Mouse (Mus musculus) hindbrain, embryonic 12.5 days (tissue): ENCODE results near the gene Celsr3. TPM values are rescaled to one million over a fixed set of nuclear protein-coding genes. Genes with fewer than 3 reads are reported as not detected.

Source experiments
- ATAC-seq: fragments of 200-750 bp; cut with Nextera tagmentation; 2 replicates; pipeline ENCODE4 v1.8.0; 2017; ENCODE audit warnings: moderate TSS enrichment; ENCODE audit not compliant: low FRiP score
- H3K27ac ChIP-seq: fragments of 300-500 bp; sonication (generic); 2 replicates; pipeline ENCODE4 v1.5.1; 2016; ENCODE audit warnings: mild to moderate bottlenecking
- H3K27me3 ChIP-seq: fragments of 300-500 bp; sonication (generic); 2 replicates; pipeline ENCODE4 v1.6.1; 2016; ENCODE audit warnings: mild to moderate bottlenecking
- H3K36me3 ChIP-seq: fragments of 300-500 bp; sonication (generic); 2 replicates; pipeline ENCODE4 v1.6.1; 2016; ENCODE audit warnings: mild to moderate bottlenecking
- H3K4me1 ChIP-seq: fragments of 300-500 bp; sonication (generic); 2 replicates; pipeline ENCODE4 v1.6.1; 2016
- H3K4me2 ChIP-seq: fragments of 300-500 bp; sonication (generic); replicated peaks from 2 replicates; pipeline ENCODE4 v1.6.1; 2016; ENCODE audit warnings: mild to moderate bottlenecking
- H3K4me3 ChIP-seq: fragments of 300-500 bp; sonication (generic); 2 replicates; pipeline ENCODE4 v1.5.1; 2016; ENCODE audit warnings: mild to moderate bottlenecking
- H3K9ac ChIP-seq: fragments of 300-500 bp; sonication (generic); 2 replicates; pipeline ENCODE4 v1.6.1; 2016; ENCODE audit warnings: mild to moderate bottlenecking, moderate library complexity
- H3K9me3 ChIP-seq: fragments of 300-500 bp; sonication (generic); replicated peaks from 2 replicates; pipeline ENCODE4 v1.6.1; 2016; ENCODE audit warnings: mild to moderate bottlenecking
- WGBS: fragments of 180-500 bp; shearing (Covaris S2); methylation state at CpG from one replicate; pipeline ENCODE4 v1.1.7; 2016; 5-methylcytosine and 5-hydroxymethylcytosine counted together
- polyA plus RNA-seq: library from polyadenylated mRNA; unstranded; fragments of >200 nt; fragmentation: Nextera tagmentation; extraction: Ambion mirVana; gene quantifications from 2 replicates; pipeline ENCODE4 v1.2.1, GENCODE M21; 2016

Celsr3 gene
- polyA plus RNA-seq, 1 experiment from 2014 or later: 11.9 TPM

DNA sequence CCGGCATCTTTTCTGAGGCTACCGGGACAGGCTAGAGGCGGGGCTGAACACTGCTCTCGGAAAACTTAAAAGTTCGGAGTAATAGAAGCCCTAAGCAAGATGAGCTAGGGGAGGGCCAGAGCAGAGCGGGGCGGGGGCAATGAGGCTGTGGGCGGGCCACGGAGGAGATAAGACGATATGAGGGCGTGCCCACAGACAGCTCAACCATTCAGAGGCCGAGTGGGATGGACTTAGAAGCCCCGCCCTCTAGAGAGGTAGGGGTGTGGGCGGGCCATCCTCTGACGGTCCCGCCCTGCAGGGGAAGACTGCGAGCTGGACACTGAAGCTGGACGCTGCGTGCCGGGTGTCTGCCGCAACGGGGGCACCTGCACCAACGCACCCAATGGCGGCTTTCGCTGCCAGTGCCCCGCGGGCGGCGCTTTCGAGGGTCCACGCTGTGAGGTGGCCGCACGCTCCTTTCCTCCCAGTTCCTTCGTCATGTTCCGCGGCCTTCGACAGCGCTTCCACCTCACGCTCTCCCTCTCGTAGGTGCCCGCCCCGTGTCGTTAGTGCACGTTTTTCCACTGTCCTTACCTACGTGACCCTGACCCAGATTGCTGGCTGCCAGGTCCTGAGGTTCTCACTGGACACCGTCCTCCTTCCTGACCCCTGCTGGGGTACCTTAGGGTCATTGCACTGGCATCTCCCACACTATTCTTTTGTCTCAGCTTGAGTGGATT lies 6.4 kb downstream of the Celsr3 start:
- H3K9ac ChIP-seq: peak overlapping the region; percentile 23; the same call in 1 of the 2 replicates
- peaks cover 48% of the 10 kb centered on the region for H3K4me1 ChIP-seq
- H3K4me3 ChIP-seq: peak overlapping the region; percentile 38
- peak overlapping the region; percentile 87 for H3K4me2 ChIP-seq
- no peaks in the 10 kb centered on the region for H3K9me3 ChIP-seq
- H3K27ac ChIP-seq: no peak overlapping the region
- 6% methylated on average over 44 of the region's 46 CpGs for WGBS
- peak; percentile 94 for ATAC-seq
- H3K27me3 ChIP-seq: peaks cover 60% of the 10 kb centered on the region
- peaks cover 87% of the 10 kb centered on the region for H3K36me3 ChIP-seq

DNA sequence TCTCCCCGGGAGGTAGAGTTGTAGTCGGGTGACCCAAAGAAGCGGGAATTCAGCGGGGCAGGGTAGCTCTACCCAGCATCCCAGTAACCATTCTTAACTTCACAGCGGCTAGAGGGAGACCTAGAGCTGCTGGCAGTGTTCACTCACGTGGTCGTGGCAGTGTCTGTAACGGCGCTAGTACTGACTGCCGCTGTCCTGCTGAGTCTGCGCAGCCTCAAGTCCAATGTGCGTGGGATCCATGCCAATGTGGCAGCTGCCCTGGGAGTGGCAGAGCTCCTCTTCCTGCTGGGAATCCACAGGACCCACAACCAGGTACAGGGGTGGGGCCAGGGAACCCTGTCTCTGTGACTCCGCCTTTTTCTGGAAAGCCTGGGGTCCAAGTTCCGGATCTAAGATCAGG lies 16.9 kb downstream of the Celsr3 start:
- Histone ChIP-seq H3K9ac (no peak overlapping the region), H3K27me3 (peaks cover 10% of the 10 kb centered on the region; the same call in 1 of the 2 replicates), H3K9me3 (no peaks in the 10 kb centered on the region), H3K4me2 (peak overlapping the region; percentile 19; the same call in 1 of the 2 replicates), H3K4me3 (no peak overlapping the region), H3K4me1 (no peaks in the 10 kb centered on the region; the same call in 1 of the 2 replicates), H3K27ac (no peak overlapping the region), H3K36me3 (peaks cover 95% of the 10 kb centered on the region)
- no peak for ATAC-seq
- 22% methylated on average over 14 of the region's 14 CpGs for WGBS

DNA sequence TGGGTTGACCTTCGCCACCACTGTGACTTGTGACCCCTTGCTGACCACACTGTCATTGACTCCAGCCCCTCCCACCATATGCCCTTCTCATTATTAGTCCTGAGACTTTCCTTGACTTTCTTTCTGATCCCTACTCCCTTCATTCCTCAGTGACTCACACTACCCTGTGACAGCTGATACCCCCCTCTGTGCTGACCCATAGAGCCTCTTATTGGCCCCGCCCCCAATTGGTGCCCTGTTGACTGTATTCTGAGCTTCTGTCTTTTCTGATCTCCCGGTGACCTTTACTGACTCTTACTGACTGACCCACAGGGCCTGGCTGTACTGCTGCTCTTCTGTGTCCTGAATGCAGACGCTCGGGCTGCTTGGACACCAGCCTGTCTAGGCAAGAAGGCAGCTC lies 19.3 kb downstream of the Celsr3 start:
- WGBS: 64% methylated on average over 5 of the region's 5 CpGs
- Histone ChIP-seq H3K27ac (no peak overlapping the region), H3K4me2 (no peak overlapping the region), H3K4me3 (no peak overlapping the region), H3K4me1 (no peaks in the 10 kb centered on the region; the same call in 1 of the 2 replicates), H3K36me3 (peaks cover 94% of the 10 kb centered on the region), H3K27me3 (peaks cover 10% of the 10 kb centered on the region; the same call in 1 of the 2 replicates), H3K9me3 (no peaks in the 10 kb centered on the region), H3K9ac (no peak overlapping the region)
- no peak for ATAC-seq

DNA sequence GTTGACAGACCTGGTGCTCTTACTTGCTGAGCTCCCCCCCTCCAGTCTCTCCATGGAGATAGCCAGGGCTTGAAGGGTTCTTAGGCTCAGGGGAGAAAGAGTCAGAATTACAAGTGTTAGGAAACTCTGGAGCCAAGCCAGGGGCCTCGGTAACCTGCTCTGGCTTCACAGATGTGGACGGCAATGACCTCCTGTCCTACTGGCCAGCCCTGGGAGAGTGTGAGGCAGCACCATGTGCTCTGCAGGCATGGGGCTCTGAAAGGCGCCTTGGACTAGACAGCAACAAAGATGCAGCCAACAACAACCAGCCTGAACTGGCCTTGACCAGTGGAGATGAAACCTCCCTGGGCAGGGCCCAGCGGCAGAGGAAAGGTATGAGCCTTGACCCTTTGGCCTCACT lies 21.3 kb downstream of the Celsr3 start:
- H3K4me1 ChIP-seq: peaks cover 4% of the 10 kb centered on the region; the same call in 1 of the 2 replicates
- H3K9me3 ChIP-seq: no peaks in the 10 kb centered on the region
- H3K9ac ChIP-seq: no peak overlapping the region
- peaks cover 89% of the 10 kb centered on the region for H3K36me3 ChIP-seq
- no peaks in the 10 kb centered on the region; the same call in 1 of the 2 replicates for H3K27me3 ChIP-seq
- no peak overlapping the region for H3K4me2 ChIP-seq
- ATAC-seq: no peak
- H3K4me3 ChIP-seq: no peak overlapping the region
- H3K27ac ChIP-seq: no peak overlapping the region
- WGBS: 87% methylated on average over 4 of the region's 4 CpGs

DNA sequence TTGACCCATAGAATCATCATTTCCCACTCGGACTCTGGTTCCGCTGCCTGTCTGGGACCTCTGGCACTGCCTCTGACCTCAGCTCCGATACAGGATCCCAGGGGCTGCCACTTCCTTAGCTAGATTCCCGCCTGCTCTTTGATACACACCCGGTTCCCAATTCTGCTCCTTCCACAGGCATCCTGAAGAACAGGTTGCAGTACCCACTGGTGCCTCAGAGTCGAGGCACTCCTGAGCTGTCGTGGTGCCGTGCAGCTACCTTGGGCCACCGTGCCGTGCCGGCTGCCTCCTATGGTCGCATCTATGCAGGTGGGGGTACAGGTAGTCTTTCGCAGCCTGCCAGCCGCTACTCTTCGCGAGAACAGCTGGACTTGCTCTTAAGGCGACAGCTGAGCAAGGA lies 22.3 kb downstream of the Celsr3 start:
- no peak overlapping the region for H3K4me3 ChIP-seq
- WGBS: 78% methylated on average over 17 of the region's 17 CpGs
- H3K36me3 ChIP-seq: peaks cover 83% of the 10 kb centered on the region
- no peak overlapping the region for H3K27ac ChIP-seq
- no peak for ATAC-seq
- no peaks in the 10 kb centered on the region for H3K9me3 ChIP-seq
- no peaks in the 10 kb centered on the region; the same call in 1 of the 2 replicates for H3K27me3 ChIP-seq
- H3K4me1 ChIP-seq: peaks cover 6% of the 10 kb centered on the region
- no peak overlapping the region for H3K9ac ChIP-seq
- H3K4me2 ChIP-seq: no peak overlapping the region

DNA sequence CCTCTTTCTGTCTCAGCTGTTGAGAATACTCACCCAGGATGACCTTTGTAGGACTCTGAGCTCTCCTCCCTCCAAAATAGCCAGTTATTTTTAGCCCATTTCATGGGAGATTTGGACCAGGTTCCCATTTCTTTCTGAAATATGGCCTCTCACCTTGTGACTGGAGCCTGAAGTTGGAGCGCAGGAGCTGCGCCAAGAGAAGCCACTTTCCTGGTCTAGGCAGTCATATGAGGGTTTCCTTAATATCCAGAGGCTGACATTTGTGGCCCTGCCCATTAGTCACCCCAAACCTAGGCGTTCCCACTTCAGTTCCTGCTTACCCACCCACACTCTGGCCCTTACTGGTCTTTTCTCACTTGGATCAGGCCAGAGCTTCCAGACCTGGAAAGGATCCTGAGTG lies 26.9 kb downstream of the Celsr3 start, which contains the start of gene Slc26a6:
Gene Slc26a6, plus strand, starts transcription at position 308 of the 400 bp plus-strand sequence.
- Histone ChIP-seq H3K9me3 (no peaks in the 10 kb centered on the region), H3K36me3 (peaks cover 52% of the 10 kb centered on the region), H3K9ac (peak within 1 kb of the TSS; percentile 56), H3K27me3 (peaks cover 5% of the 10 kb centered on the region; the same call in 1 of the 2 replicates), H3K4me1 (peaks cover 16% of the 10 kb centered on the region), H3K27ac (peak within 1 kb of the TSS; percentile 46), H3K4me2 (peak within 1 kb of the TSS; percentile 55), H3K4me3 (peak within 1 kb of the TSS; percentile 59)
- ATAC-seq: no peak
- WGBS: 94% methylated on average over 3 of the region's 3 CpGs

DNA sequence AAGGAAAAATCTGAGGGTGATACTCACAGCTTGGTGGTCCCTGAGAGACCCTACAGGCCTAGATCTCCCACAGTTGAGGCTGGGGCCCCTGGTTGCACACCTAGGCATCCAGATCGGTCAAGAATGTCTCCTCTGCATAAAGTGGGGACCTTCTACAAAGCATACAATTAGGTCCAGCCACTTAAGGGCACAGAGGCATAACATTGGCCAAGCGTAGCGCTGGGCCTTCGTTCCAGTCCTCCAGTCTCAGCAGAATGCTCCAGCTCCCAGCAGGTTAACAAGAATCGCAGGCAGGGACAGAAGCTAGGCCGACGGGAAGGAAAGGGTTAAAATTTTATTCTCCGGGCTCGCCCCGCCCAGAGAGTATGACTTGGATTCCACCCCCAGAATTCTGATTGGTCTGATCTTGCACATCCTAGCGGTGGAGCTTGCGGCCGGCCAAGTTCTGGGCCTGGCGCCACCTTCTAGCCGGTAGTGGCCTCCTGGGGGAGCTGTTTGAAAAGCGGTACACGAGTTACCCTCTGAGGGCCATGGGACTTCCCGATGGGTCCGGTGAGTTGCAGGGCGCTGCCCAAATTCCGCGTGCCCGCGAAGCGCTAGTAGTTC lies 27.6 kb downstream of the Celsr3 start:
- ATAC-seq: peak; percentile 90
- peaks cover 5% of the 10 kb centered on the region; the same call in 1 of the 2 replicates for H3K27me3 ChIP-seq
- 1% methylated on average over 25 of the region's 25 CpGs for WGBS
- H3K9me3 ChIP-seq: no peaks in the 10 kb centered on the region
- H3K4me3 ChIP-seq: peak overlapping the region; percentile 59
- peak overlapping the region; percentile 46 for H3K27ac ChIP-seq
- peak overlapping the region; percentile 55 for H3K4me2 ChIP-seq
- H3K9ac ChIP-seq: peak overlapping the region; percentile 56
- peaks cover 16% of the 10 kb centered on the region for H3K4me1 ChIP-seq
- H3K36me3 ChIP-seq: peaks cover 49% of the 10 kb centered on the region

DNA sequence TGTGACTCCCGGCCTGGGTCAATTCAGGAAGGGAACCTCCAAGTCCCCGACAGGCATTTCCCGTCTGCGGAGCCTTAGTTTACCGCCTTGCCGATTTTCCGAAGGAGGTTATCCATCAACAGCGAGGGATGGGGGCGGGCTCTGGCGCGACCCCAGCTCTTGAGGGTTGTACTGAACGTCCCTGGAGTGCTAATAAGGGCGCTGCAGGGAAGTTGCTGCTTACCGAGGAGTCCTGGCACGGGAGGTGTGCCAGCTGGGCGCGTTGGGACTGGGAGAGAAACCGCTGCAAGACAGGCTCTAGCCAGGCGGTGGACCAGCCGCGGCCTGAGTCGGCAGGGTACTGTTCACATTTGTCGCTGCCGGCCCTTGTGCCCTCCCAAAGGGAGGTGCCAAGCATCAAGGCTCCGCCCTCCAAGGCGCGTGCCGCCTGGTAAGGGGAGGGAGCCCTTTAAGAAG lies 28.1 kb downstream of the Celsr3 start:
- Histone ChIP-seq H3K27ac (peak overlapping the region; percentile 46), H3K4me3 (peak overlapping the region; percentile 59), H3K9me3 (no peaks in the 10 kb centered on the region), H3K9ac (peak overlapping the region; percentile 56), H3K27me3 (peaks cover 5% of the 10 kb centered on the region; the same call in 1 of the 2 replicates), H3K4me1 (peaks cover 16% of the 10 kb centered on the region), H3K36me3 (peaks cover 48% of the 10 kb centered on the region), H3K4me2 (peak overlapping the region; percentile 55)
- WGBS: under 1% methylated on average over 28 of the region's 28 CpGs
- peak; percentile 77 for ATAC-seq

DNA sequence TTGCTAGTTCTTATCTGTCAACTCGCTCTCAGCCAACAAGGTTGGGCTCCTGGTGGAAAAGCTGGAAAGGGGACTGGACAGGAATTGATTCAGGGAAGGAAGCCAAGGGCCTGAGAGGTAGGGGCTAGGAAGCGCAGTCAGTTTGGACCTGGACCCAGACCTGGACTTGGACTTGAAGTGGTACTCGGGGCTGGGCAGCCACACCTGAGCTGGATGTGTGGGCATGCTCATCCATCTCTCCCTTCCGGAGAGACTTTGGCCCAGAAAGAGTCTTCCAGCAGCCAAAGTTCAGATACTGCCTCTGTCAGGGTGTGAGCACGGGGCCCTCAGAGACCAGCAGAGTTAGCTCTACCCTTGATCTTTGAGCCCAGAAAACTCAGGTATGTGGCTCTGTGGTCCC lies 29.2 kb downstream of the Celsr3 start:
- H3K27ac ChIP-seq: no peak overlapping the region
- ATAC-seq: no peak
- H3K27me3 ChIP-seq: peaks cover 5% of the 10 kb centered on the region; the same call in 1 of the 2 replicates
- H3K36me3 ChIP-seq: peaks cover 48% of the 10 kb centered on the region
- H3K4me2 ChIP-seq: peak overlapping the region; percentile 55; the same call in 1 of the 2 replicates
- H3K9me3 ChIP-seq: no peaks in the 10 kb centered on the region
- H3K4me1 ChIP-seq: peaks cover 16% of the 10 kb centered on the region
- no peak overlapping the region for H3K4me3 ChIP-seq
- 57% methylated on average over 5 of the region's 5 CpGs for WGBS
- peak overlapping the region; percentile 56; the same call in 1 of the 2 replicates for H3K9ac ChIP-seq

DNA sequence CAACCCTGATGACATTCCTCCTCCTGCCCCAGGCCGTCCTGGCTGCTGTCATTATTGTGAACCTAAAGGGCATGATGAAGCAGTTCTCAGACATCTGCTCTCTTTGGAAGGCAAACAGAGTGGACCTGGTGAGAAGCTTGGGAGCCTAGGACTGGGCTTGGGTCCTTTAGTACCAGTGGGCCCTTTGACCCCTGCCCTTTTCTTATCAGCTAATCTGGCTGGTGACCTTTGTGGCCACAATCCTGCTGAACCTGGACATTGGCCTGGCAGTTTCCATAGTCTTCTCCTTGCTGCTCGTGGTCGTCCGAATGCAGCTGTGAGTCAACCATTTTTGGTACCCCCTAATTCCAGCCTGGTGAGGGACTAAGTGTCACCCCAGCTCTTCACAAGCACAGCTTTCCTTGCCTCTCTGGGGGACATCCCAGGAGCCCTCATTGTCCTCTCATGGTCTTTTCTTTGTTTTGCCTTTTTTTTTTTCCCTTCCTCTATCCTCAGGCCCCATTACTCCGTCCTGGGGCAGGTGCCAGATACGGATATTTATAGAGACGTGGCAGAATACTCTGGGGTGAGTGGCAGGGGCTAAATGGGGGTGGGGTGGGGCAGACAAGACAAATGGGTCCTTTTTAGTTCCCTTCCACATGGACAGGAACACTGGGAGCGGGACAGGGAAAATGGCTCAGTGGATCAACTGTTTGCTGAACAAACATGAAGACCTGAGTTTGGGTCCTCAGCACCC lies 32.8 kb downstream of the Celsr3 start:
- 81% methylated on average over 8 of the region's 8 CpGs for WGBS
- Histone ChIP-seq H3K9me3 (no peaks in the 10 kb centered on the region), H3K4me1 (peaks cover 6% of the 10 kb centered on the region), H3K36me3 (peaks cover 46% of the 10 kb centered on the region), H3K9ac (no peak overlapping the region), H3K4me3 (no peak overlapping the region), H3K4me2 (no peak overlapping the region), H3K27me3 (peaks cover 5% of the 10 kb centered on the region; the same call in 1 of the 2 replicates), H3K27ac (no peak overlapping the region)
- ATAC-seq: no peak
